Mouse (Mus musculus): Measurements from ENCODE around the gene Mrps7.

The Mrps7 gene

GRCm38 (mm10) chr11:115609576-115609975 lies 5.9 kb downstream of the Mrps7 start:
- DNase-seq = no peak

GRCm38 (mm10) chr11:115611173-115611572 lies 7.4 kb downstream of the Mrps7 start:
- no peak for DNase-seq

GRCm38 (mm10) chr11:115612059-115612409 lies 8.3 kb downstream of the Mrps7 start:
- peak; percentile 40 for DNase-seq

GRCm38 (mm10) chr11:115612410-115613137 lies 8.8 kb downstream of the Mrps7 start, which contains the start of gene Mif4gd:
TSS of gene Mif4gd (minus strand) at chr11:115612969.
- DNase-seq = peak; percentile 66

GRCm38 (mm10) chr11:115613138-115613945 lies 9.6 kb downstream of the Mrps7 start:
- DNase-seq = no peak

- DNase-seq = no peak
These were observed 10.8 kb downstream of the Mrps7 start for GRCm38 (mm10) chr11:115614346-115615107.

- no peak for DNase-seq
These were observed 11.5 kb downstream of the Mrps7 start for GRCm38 (mm10) chr11:115615108-115615825.

GRCm38 (mm10) chr11:115615875-115616274 lies 12.2 kb downstream of the Mrps7 start:
- no peak for DNase-seq

GRCm38 (mm10) chr11:115616371-115616770 lies 12.6 kb downstream of the Mrps7 start:
- no peak for DNase-seq

GRCm38 (mm10) chr11:115616893-115617292 lies 13.2 kb downstream of the Mrps7 start:
- DNase-seq = no peak

GRCm38 (mm10) chr11:115618001-115618400 lies 14.3 kb downstream of the Mrps7 start:
- DNase-seq = no peak

GRCm38 (mm10) chr11:115618732-115619516 lies 15.2 kb downstream of the Mrps7 start:
- no peak for DNase-seq

GRCm38 (mm10) chr11:115619949-115620348 lies 16.2 kb downstream of the Mrps7 start:
- no peak for DNase-seq

GRCm38 (mm10) chr11:115623487-115624070 lies 19.9 kb downstream of the Mrps7 start:
- DNase-seq = no peak

GRCm38 (mm10) chr11:115625877-115626276 lies 22.2 kb downstream of the Mrps7 start:
- no peak for DNase-seq

- no peak for DNase-seq
These were observed 23.3 kb downstream of the Mrps7 start for GRCm38 (mm10) chr11:115626824-115627616.

GRCm38 (mm10) chr11:115627705-115628464 lies 24.2 kb downstream of the Mrps7 start, which contains the start of gene Slc25a19:
TSS of gene Slc25a19 (minus strand) at chr11:115628295.
- peak; percentile 99 for DNase-seq

GRCm38 (mm10) chr11:115628465-115629101 lies 24.9 kb downstream of the Mrps7 start:
- no peak for DNase-seq
